Mouse (Mus musculus) Muller cell, postnatal 12 days (primary cell): ENCODE data around the gene Fam183b.
"Not testable (repeated sequence)": the region's sequence is repeated elsewhere in the genome, so short reads cannot be mapped to it uniquely, and the experiment has no call there.

Source experiments
- DNase-seq: peaks from one replicate; pipeline ENCODE4 v3.0.0-alpha.2; 2015; ENCODE audit errors: inconsistent ontology term

Fam183b gene

GRCm38 (mm10) chr11:58772888-58773287 lies 28.9 kb downstream of the Fam183b start, which contains the start of gene Olfr315:
Olfr315 (plus strand) TSS chr11:58773188.
- DNase-seq: no peak

GRCm38 (mm10) chr11:58752434-58752833 lies 49.3 kb downstream of the Fam183b start, which contains the start of gene Olfr316:
Olfr316 (plus strand) TSS chr11:58752734.
- DNase-seq: no peak

- DNase-seq: not testable (repeated sequence)
These were observed 50.7 kb downstream of the Fam183b start for GRCm38 (mm10) chr11:58751096-58751495.
